Mouse (Mus musculus) Patski (cell line): Measurements from ENCODE around the gene Dusp9. TPM values are rescaled to one million over a fixed set of nuclear protein-coding genes. Genes with fewer than 3 reads are reported as not detected.

Experiments
- ATAC-seq: fragments of 100-300 bp; one replicate; pipeline ENCODE4 v1.8.0; 2021
- CTCF ChIA-PET: fragments of 350-600 bp; sonication (Branson Sonifier 250); formaldehyde crosslinking; loops from one replicate; lab custom pipeline; 2022; ENCODE audit warnings: inconsistent platforms; lab: Charles Lee
- POLR2A ChIA-PET: fragments of 350-600 bp; sonication (Branson Sonifier 250); formaldehyde crosslinking; loops from one replicate; lab custom pipeline; 2022; ENCODE audit warnings: antibody characterized with exemption, inconsistent platforms; lab: Charles Lee
- DNase-seq: peaks from one replicate; pipeline ENCODE4 v3.0.0-alpha.2; 2011; ENCODE audit warnings: low read depth, low spot score
- H3K27me3 ChIP-seq: fragments of 371-371 bp; one replicate; pipeline ENCODE4 v1.5.1; 2021
- CTCF ChIP-seq: fragments of 100-300 bp; IDR thresholded peaks from one replicate; pipeline ENCODE4 v1.5.1; 2021
- in situ Hi-C: fragments of 300-500 bp; cut with MboI; formaldehyde crosslinking; loops from 3 replicates; pipeline ENCODE4 v1.11.1; 2018; ENCODE audit warnings: low pct_unique_long_range_greater_than_20kb, mixed read lengths
- polyA plus RNA-seq: library from polyadenylated mRNA; unstranded; gene quantifications from one replicate; pipeline ENCODE4 v1.2.3, GENCODE M21; 2021

Dusp9 gene
- 0.08 TPM for polyA plus RNA-seq

DNA sequence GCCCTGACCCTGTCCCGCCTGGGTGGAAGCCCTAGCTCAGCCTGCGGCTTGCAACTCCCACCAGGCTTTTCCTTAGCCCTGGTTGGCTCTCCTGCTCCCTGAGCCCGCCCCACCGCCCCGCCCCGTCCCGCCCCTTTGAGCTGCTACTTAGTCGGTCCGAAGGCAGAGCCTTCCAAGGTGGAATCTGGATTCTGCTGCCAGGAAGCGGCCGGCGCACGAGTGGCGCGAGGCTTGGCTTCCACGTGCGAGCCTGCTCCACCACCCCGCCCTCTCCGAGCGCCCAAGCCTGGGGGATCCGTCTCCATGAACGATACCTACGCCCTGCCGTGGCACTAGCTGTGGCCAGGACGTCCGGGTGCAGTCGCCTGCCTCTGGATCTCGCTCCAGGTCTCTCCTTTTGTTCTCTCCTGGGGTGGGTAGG is at the start of gene Dusp9:
Gene Dusp9, plus strand, starts transcription at position 165 of the 421 bp plus-strand sequence.
- ATAC-seq (no peak), DNase-seq (no peak)
- in situ Hi-C loops = no loop called here
- H3K27me3 ChIP-seq = peaks cover 27% of the 10 kb centered on the region
- TF ChIP-seq CTCF = no peak
- ChIA-PET CTCF (no interaction called here), POLR2A (no interaction called here)

DNA sequence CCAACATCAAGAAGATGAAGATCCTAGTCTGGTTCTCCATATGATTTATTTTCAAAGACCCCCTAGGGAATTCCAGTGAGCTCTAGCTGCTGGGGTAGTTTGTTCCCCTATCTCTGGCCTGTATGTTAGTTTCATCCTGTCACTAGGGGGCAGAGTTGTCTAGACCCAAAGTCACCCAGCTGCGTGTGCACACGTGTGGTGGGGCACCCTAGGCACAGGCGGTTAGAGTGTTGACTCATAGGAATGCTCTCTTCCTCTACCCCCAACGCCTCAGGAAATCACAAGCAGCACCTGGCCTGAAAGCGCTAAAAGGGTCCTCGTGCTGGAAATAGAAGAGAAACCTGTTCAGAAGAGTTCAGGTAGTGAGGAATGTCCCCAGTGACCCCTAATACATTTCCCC is 46.0 kb upstream of the Dusp9 start:
- no peak for TF ChIP-seq CTCF
- POLR2A ChIA-PET = no interaction called here
- in situ Hi-C loops = loop anchor here (5.0 kb wide), 1 partner anchor 59 kb away; no protein-coding TSS in a partner anchor
- CTCF ChIA-PET = interaction anchor here (0.8 to 2.3 kb wide), 6 partner anchors 12 to 61 kb away, joined by 3 to 7 read pairs (median 4); no protein-coding TSS in a partner anchor
- peaks cover 14% of the 10 kb centered on the region for H3K27me3 ChIP-seq
- ATAC-seq = no peak
- DNase-seq = no peak

DNA sequence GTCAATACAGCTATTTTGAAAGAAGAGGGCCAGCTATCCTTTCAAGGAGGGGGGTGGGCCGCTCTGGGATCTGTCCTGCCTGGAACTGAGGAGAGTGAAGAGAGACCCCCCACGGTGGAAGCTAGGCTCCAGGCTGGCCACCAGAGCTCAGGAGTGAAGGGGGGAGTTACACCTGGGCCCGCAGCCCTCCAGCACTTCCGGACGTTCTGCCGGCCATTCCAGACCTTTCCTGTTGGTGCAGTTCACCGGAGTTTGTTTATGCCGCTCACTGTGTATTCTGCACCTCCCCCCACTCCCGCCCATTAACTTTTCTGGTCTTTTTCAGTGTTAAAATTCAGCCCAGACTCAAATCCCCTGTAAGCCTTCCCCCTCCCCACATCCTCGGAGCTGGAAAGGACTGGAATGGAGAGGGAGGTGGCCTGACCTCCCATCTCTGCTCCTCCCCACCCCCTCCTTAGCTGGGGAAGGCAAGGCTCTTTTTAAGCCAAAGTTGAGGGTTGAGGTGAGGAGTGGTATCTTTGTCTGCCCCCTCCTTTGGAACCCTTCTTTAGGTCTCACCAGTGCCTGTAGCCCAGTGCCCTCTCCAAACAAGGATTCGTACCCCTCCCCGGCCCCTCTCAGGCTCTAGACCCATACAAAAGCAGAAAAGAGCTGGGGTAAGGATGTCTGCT is 44.6 kb upstream of the Dusp9 start:
- ChIA-PET CTCF (interaction anchor here (1.9 kb wide), 1 partner anchor 13 kb away, joined by 4 read pairs; no protein-coding TSS in a partner anchor), POLR2A (no interaction called here)
- in situ Hi-C loops = loop anchor here (5.0 kb wide), 1 partner anchor 58 kb away; no protein-coding TSS in a partner anchor
- TF ChIP-seq CTCF = no peak
- ATAC-seq (no peak), DNase-seq (no peak)
- peaks cover 9% of the 10 kb centered on the region for H3K27me3 ChIP-seq

DNA sequence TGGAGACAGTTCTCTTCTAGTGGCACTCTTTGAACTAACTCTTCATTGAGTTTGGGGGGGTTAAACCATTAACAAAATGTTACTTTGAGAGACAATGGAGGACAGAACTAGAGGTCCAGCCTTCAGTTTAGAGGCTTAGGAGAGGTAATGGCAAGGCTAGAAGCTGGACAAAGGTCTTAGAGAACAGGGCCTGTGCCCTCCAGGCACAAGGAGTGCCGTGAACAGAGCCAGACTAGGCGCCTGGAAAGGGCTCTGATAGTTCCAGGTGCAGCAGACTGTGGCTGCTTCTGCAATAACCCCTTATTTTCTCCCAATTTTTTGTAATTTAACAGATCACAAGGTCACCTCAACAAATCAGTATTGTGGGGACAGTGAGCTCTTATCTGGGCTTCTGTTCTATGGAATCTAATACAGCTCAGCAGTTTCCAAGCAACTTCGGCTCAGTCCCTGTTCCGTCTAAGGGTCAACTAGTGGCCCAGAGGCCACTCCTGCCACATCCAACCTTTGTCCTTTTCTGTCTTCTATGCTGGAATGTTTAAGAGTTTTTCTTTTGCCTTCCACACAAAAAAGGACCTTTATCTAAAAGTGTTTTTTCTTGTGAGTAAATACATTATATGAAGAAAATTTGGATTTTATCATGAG is 43.8 kb upstream of the Dusp9 start:
- ChIA-PET POLR2A (no interaction called here), CTCF (interaction anchor here (1.9 kb wide), 1 partner anchor 12 kb away, joined by 4 read pairs; no protein-coding TSS in a partner anchor)
- no peak for TF ChIP-seq CTCF
- in situ Hi-C loops = no loop called here
- ATAC-seq (no peak), DNase-seq (no peak)
- peaks cover 9% of the 10 kb centered on the region for H3K27me3 ChIP-seq

DNA sequence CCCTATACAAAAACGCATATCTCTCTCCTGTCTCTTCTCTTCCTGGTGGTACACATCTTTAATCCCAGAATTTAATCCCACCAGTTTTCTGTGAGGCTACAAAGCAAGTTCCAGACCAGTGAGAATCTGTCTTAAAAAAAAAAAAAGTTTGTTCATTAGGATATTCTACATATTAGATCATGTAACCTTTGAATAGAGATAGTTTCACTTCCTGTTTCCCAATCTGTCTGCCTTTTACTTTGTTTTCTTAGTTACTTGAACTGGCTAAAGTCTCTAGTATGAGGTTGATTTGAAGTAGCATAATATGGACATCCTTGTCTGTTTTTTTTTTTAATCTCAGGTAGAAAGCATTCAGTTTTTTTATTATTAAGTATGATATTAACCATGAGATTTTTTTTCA is 37.8 kb upstream of the Dusp9 start:
- ChIA-PET CTCF (no interaction called here), POLR2A (no interaction called here)
- peaks cover 23% of the 10 kb centered on the region for H3K27me3 ChIP-seq
- in situ Hi-C loops = no loop called here
- no peak for ATAC-seq
- DNase-seq = no peak
- no peak for TF ChIP-seq CTCF

DNA sequence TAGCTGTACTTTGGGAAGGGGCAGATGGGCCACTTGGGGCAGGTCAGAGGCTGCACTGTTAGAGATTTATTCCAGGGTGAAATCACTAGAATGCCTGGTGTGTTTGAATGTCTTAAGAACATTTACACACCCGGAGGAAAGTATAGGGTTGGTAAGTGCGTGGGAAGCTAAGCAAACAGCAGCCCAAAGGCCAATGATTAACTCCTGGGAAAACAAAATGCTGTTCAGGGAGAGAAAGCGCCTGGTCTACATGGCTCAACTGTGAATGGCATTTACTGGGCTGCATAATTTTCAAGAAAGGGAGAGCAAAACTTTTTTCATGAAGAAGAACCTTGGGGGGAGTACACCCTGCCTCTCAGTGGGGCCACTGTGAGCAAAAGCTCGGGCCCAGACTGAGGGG is 25.6 kb upstream of the Dusp9 start:
- peaks cover 36% of the 10 kb centered on the region for H3K27me3 ChIP-seq
- POLR2A ChIA-PET = no interaction called here
- CTCF ChIA-PET = no interaction called here
- ATAC-seq (no peak), DNase-seq (no peak)
- TF ChIP-seq CTCF = no peak
- in situ Hi-C loops = no loop called here

DNA sequence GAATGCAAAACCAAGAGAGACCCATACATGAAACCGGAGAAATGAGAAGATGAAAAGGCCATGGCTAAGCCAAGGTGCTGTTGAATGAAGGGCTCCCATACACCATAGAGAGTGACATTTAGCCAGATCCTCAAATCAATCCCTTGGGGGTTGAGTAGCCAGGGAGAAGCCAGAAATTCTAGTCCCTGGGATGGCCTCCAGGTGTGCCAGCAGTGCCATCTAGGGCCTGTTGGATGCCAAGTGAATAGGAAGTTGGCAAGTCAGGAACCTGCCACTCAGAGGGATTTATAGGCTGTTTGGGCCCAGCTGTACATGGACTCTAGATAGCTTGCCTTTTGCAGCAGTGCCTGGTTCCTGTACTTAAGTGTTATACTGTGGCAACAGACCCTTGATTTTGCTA is 23.3 kb upstream of the Dusp9 start:
- no peak for TF ChIP-seq CTCF
- POLR2A ChIA-PET = no interaction called here
- ATAC-seq = no peak
- CTCF ChIA-PET = interaction anchor here (1.0 kb wide), 1 partner anchor 44 kb away, joined by 3 read pairs; no protein-coding TSS in a partner anchor
- in situ Hi-C loops = no loop called here
- H3K27me3 ChIP-seq = peaks cover 25% of the 10 kb centered on the region
- DNase-seq = no peak

DNA sequence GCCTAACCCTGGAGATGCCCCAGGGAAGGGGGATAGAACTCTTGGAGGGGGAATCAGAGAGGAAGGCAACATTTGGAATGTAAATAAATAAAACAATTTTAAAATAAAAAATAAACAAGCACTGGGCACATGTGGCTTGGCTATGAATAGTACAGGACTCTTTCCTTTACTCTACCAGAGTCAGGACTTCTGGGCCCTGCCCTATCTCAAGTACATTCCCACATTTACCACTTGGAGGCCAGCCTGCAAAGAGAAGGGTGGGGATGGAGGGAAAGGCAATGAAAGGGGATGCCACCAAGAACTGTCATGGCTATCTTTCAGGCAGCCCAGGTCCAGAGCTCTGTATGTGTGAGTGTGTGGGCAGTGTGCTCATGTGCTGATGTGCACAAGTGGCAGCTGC is 19.8 kb upstream of the Dusp9 start:
- DNase-seq = no peak
- CTCF ChIA-PET = no interaction called here
- in situ Hi-C loops = no loop called here
- H3K27me3 ChIP-seq = peaks cover 25% of the 10 kb centered on the region
- TF ChIP-seq CTCF = no peak
- no peak for ATAC-seq
- POLR2A ChIA-PET = no interaction called here

DNA sequence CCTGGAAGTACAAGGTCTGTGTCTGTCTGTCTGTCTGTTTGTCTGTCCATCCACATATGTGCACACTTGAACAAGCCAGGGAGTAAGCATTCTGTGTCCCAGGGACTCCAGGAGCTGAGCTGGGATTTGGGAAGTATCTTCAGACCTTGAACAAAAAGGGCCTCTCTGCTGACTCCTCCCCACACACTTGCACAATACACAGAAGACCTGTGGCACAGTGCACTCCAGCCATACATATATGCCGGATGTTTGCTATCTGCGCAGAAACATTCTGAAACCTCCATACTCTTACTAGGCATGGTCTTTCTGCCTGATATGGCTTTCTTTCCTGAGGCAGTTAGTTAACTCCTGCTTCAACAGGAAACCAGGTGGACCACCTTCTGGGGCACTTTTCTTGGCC is 19.3 kb upstream of the Dusp9 start:
- no peak for DNase-seq
- peaks cover 21% of the 10 kb centered on the region for H3K27me3 ChIP-seq
- in situ Hi-C loops = no loop called here
- CTCF ChIA-PET = no interaction called here
- POLR2A ChIA-PET = no interaction called here
- TF ChIP-seq CTCF = no peak
- ATAC-seq = no peak

DNA sequence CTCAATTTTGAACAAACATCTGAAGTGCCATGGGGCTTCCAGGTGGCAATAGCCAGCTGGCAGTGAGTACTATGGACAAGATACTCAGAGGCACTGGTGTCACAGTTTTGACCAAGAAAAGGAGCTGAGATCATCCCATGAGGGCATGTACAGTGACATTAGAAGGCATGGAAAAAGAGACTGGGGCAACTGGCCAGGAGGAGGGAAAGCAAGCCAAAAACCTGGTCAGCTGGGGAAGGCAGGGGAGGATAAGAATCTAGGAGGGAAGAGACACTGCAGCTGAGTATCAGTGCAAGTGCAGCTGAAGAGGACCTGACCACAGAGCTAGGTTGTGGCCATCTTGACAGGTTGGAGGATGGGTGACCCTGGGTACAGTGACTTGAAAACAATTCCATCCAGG is 12.2 kb upstream of the Dusp9 start:
- CTCF ChIA-PET = no interaction called here
- in situ Hi-C loops = no loop called here

DNA sequence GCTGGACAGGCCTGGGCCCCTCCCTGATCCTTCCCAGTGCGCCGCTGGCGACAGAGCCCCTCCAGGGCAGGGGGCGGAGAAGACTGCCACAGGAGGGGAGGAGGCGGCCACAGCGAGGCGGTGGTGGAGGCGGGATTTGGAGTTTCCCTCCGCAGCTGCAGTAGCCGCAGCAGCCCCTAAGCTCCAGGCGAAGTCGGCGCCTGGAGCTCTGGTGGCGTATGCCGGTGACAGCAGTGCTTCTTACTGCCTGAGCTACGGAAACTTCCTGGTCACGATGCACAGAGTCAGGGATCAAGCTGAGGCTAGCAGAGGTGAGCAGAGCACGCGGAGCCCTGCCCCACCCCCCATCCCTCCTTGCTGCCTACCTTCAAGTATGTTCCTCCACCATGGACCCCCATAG is 3.8 kb upstream of the Dusp9 start:
- in situ Hi-C loops = no loop called here
- DNase-seq (no peak), ATAC-seq (no peak)
- peaks cover 29% of the 10 kb centered on the region for H3K27me3 ChIP-seq
- TF ChIP-seq CTCF = no peak
- CTCF ChIA-PET = no interaction called here
- POLR2A ChIA-PET = no interaction called here

More for the DNA sequence above, 12.2 kb upstream of the Dusp9 start:
- peaks cover 10% of the 10 kb centered on the region for H3K27me3 ChIP-seq
- no peak for TF ChIP-seq CTCF
- no peak for ATAC-seq
- DNase-seq = no peak
- POLR2A ChIA-PET = no interaction called here
